Mouse (Mus musculus): ENCODE results near the gene Slc39a13.
"Not testable (repeated sequence)": the region's sequence is repeated elsewhere in the genome, so short reads cannot be mapped to it uniquely, and the experiment has no call there.

Gene Slc39a13

GRCm38 (mm10) chr2:91023131-91023530, 47.1 kb downstream of the Slc39a13 start:
- DNase-seq: no peak

GRCm38 (mm10) chr2:91022266-91022665, 48.0 kb downstream of the Slc39a13 start:
- DNase-seq: not testable (repeated sequence)

- no peak for DNase-seq
These were observed 50.3 kb downstream of the Slc39a13 start for GRCm38 (mm10) chr2:91019911-91020310.

GRCm38 (mm10) chr2:91018061-91018788, 52.0 kb downstream of the Slc39a13 start:
- no peak for DNase-seq

DNA sequence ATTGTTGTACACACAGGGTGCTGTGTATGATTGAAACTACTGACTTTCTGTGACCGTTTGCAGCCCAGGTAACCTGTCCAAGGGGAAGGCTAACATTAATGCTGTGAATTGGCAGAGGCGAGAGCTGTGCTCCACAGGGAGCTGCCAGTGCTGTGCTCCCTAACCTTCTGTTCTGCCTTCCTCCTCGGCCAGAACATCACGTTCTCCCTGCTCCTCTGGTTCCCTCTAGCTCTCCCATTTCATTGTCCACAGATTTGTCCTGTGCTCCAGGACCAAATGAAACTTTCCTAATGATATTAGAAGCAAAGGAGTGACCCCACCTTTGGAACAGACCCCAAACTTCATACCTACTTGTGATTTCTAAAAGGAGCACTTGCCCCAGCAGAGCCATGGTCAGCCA, 54.8 kb downstream of the Slc39a13 start:
- no peak for DNase-seq

- no peak for DNase-seq
These were observed 56.3 kb downstream of the Slc39a13 start for GRCm38 (mm10) chr2:91013881-91014280.
